Mouse (Mus musculus): Measurements from ENCODE around the gene Hist1h2ac.

GRCm38 (mm10) chr13:23693856-23694440 is 10.2 kb upstream of the Hist1h2ac start:
- TF ChIP-seq CTCF (IDR thresholded peaks at IDR 0.05; ENCODE audit: low read depth), result no peak
- no peak for TF ChIP-seq EP300 (optimal IDR thresholded peaks at IDR 0.05)

Measured in stomach, postnatal 0 days (tissue).